Mouse (Mus musculus) midbrain, embryonic 10.5 days (tissue): ENCODE data around the gene Spint1. TPM values are rescaled to one million over a fixed set of nuclear protein-coding genes. Genes with fewer than 3 reads are reported as not detected.

ENCODE experiments used
- DNase-seq: peaks from one replicate; pipeline ENCODE4 v3.0.0-alpha.2; 2017; ENCODE audit warnings: low spot score
- H3K27ac ChIP-seq: fragments of 300-500 bp; sonication (generic); replicated peaks from 2 replicates; pipeline ENCODE4 v1.5.1; 2016; ENCODE audit warnings: mild to moderate bottlenecking
- H3K27me3 ChIP-seq: fragments of 300-500 bp; sonication (generic); 2 replicates; pipeline ENCODE4 v1.6.1; 2016; ENCODE audit warnings: low read depth, mild to moderate bottlenecking; ENCODE audit not compliant: poor library complexity, severe bottlenecking
- H3K36me3 ChIP-seq: fragments of 300-500 bp; sonication (generic); 2 replicates; pipeline ENCODE4 v1.6.1; 2016; ENCODE audit warnings: mild to moderate bottlenecking, moderate library complexity
- H3K4me1 ChIP-seq: fragments of 300-500 bp; sonication (generic); 2 replicates; pipeline ENCODE4 v1.6.1; 2016
- H3K4me3 ChIP-seq: fragments of 300-500 bp; sonication (generic); 2 replicates; pipeline ENCODE4 v1.5.1; 2016; ENCODE audit warnings: mild to moderate bottlenecking, moderate library complexity
- H3K9me3 ChIP-seq: fragments of 300-500 bp; sonication (generic); replicated peaks from 2 replicates; pipeline ENCODE4 v1.6.1; 2016; ENCODE audit warnings: mild to moderate bottlenecking
- WGBS: fragments of 180-500 bp; shearing (Covaris S2); methylation state at CpG from one replicate; pipeline ENCODE4 v1.1.7; 2016; 5-methylcytosine and 5-hydroxymethylcytosine counted together
- polyA plus RNA-seq: library from polyadenylated mRNA; unstranded; fragments of >200 nt; fragmentation: Nextera tagmentation; extraction: Ambion mirVana; gene quantifications from 2 replicates; pipeline ENCODE4 v1.2.1, GENCODE M21; 2016

The Spint1 gene
- polyA plus RNA-seq, 1 experiment from 2014 or later: 2.4 TPM

GRCm38 (mm10) chr2:119287372-119287771 is 50.2 kb downstream of the Spint1 start:
- H3K27ac ChIP-seq: no peak overlapping the region
- peaks cover 8% of the 10 kb centered on the region for H3K27me3 ChIP-seq
- H3K36me3 ChIP-seq: peaks cover 25% of the 10 kb centered on the region
- peak overlapping the region; percentile 81; the same call in 1 of the 2 replicates for H3K4me3 ChIP-seq
- H3K4me1 ChIP-seq: peaks cover 20% of the 10 kb centered on the region
- H3K9me3 ChIP-seq: no peaks in the 10 kb centered on the region
- no peak for DNase-seq
- WGBS: 91% methylated on average over 5 of the region's 5 CpGs

- Histone ChIP-seq H3K4me3 (peak within 1 kb of the TSS; percentile 81), H3K4me1 (peaks cover 20% of the 10 kb centered on the region), H3K27ac (peak within 1 kb of the TSS; percentile 79), H3K27me3 (peaks cover 8% of the 10 kb centered on the region), H3K9me3 (no peaks in the 10 kb centered on the region), H3K36me3 (peaks cover 35% of the 10 kb centered on the region)
- WGBS: under 1% methylated on average over 31 of the region's 31 CpGs
- peak; percentile 98 for DNase-seq
Measured at GRCm38 (mm10) chr2:119288270-119288882, 51.2 kb downstream of the Spint1 start, which contains the start of gene Vps18. Gene Vps18, plus strand, starts transcription at chr2:119288740.

- Histone ChIP-seq H3K36me3 (peaks cover 41% of the 10 kb centered on the region), H3K27me3 (peaks cover 8% of the 10 kb centered on the region), H3K4me3 (peak overlapping the region; percentile 81), H3K4me1 (peaks cover 20% of the 10 kb centered on the region), H3K27ac (peak overlapping the region; percentile 79), H3K9me3 (no peaks in the 10 kb centered on the region)
- WGBS: 4% methylated on average over 11 of the region's 11 CpGs
- no peak for DNase-seq
Measured at GRCm38 (mm10) chr2:119289014-119289416, 51.9 kb downstream of the Spint1 start.

GRCm38 (mm10) chr2:119292281-119292680 is 55.1 kb downstream of the Spint1 start:
- Histone ChIP-seq H3K27ac (no peak overlapping the region), H3K4me1 (peaks cover 20% of the 10 kb centered on the region), H3K36me3 (peaks cover 68% of the 10 kb centered on the region), H3K9me3 (no peaks in the 10 kb centered on the region), H3K4me3 (no peak overlapping the region), H3K27me3 (peaks cover 8% of the 10 kb centered on the region)
- no peak for DNase-seq
- WGBS: 95% methylated on average over 5 of the region's 5 CpGs

GRCm38 (mm10) chr2:119292852-119293251 is 55.7 kb downstream of the Spint1 start:
- H3K27me3 ChIP-seq: peaks cover 2% of the 10 kb centered on the region; the same call in 1 of the 2 replicates
- peaks cover 17% of the 10 kb centered on the region for H3K4me1 ChIP-seq
- H3K27ac ChIP-seq: no peak overlapping the region
- no peak for DNase-seq
- no peak overlapping the region for H3K4me3 ChIP-seq
- peaks cover 74% of the 10 kb centered on the region for H3K36me3 ChIP-seq
- 95% methylated on average over 17 of the region's 17 CpGs for WGBS
- no peaks in the 10 kb centered on the region for H3K9me3 ChIP-seq

- no peak overlapping the region for H3K4me3 ChIP-seq
- peaks cover 79% of the 10 kb centered on the region for H3K36me3 ChIP-seq
- no peak for DNase-seq
- no peaks in the 10 kb centered on the region for H3K27me3 ChIP-seq
- peaks cover 13% of the 10 kb centered on the region for H3K4me1 ChIP-seq
- H3K9me3 ChIP-seq: no peaks in the 10 kb centered on the region
- H3K27ac ChIP-seq: no peak overlapping the region
- 94% methylated on average over 17 of the region's 17 CpGs for WGBS
Measured at GRCm38 (mm10) chr2:119293311-119293710, 56.1 kb downstream of the Spint1 start.

- 95% methylated on average over 34 of the region's 34 CpGs for WGBS
- Histone ChIP-seq H3K27ac (no peak overlapping the region), H3K9me3 (no peaks in the 10 kb centered on the region), H3K36me3 (peaks cover 84% of the 10 kb centered on the region), H3K4me1 (peaks cover 15% of the 10 kb centered on the region), H3K4me3 (no peak overlapping the region), H3K27me3 (no peaks in the 10 kb centered on the region)
- DNase-seq: no peak
Measured at GRCm38 (mm10) chr2:119293776-119294390, 56.7 kb downstream of the Spint1 start.

- H3K36me3 ChIP-seq: peaks cover 90% of the 10 kb centered on the region
- no peak for DNase-seq
- H3K27ac ChIP-seq: no peak overlapping the region
- H3K27me3 ChIP-seq: no peaks in the 10 kb centered on the region
- 97% methylated on average over 18 of the region's 18 CpGs for WGBS
- H3K4me3 ChIP-seq: no peak overlapping the region
- peaks cover 15% of the 10 kb centered on the region for H3K4me1 ChIP-seq
- H3K9me3 ChIP-seq: no peaks in the 10 kb centered on the region
Measured at GRCm38 (mm10) chr2:119294411-119294810, 57.2 kb downstream of the Spint1 start.

GRCm38 (mm10) chr2:119296756-119297155 is 59.6 kb downstream of the Spint1 start:
- no peak overlapping the region for H3K27ac ChIP-seq
- no peaks in the 10 kb centered on the region for H3K9me3 ChIP-seq
- peaks cover 76% of the 10 kb centered on the region for H3K36me3 ChIP-seq
- WGBS: 95% methylated on average over 12 of the region's 12 CpGs
- H3K4me1 ChIP-seq: peaks cover 31% of the 10 kb centered on the region
- no peak for DNase-seq
- H3K4me3 ChIP-seq: no peak overlapping the region
- H3K27me3 ChIP-seq: no peaks in the 10 kb centered on the region

- Histone ChIP-seq H3K4me3 (no peak overlapping the region), H3K4me1 (peaks cover 32% of the 10 kb centered on the region), H3K27me3 (no peaks in the 10 kb centered on the region), H3K36me3 (peaks cover 68% of the 10 kb centered on the region), H3K27ac (no peak overlapping the region), H3K9me3 (no peaks in the 10 kb centered on the region)
- DNase-seq: no peak
- WGBS: 92% methylated on average over 19 of the region's 19 CpGs
Measured at GRCm38 (mm10) chr2:119297506-119297905, 60.3 kb downstream of the Spint1 start.

GRCm38 (mm10) chr2:119298330-119298729 is 61.2 kb downstream of the Spint1 start:
- DNase-seq: peak; percentile 49
- Histone ChIP-seq H3K4me1 (peaks cover 37% of the 10 kb centered on the region), H3K27me3 (no peaks in the 10 kb centered on the region), H3K4me3 (no peak overlapping the region), H3K27ac (no peak overlapping the region), H3K9me3 (no peaks in the 10 kb centered on the region), H3K36me3 (peaks cover 60% of the 10 kb centered on the region)
- WGBS: 49% methylated on average over 5 of the region's 5 CpGs

GRCm38 (mm10) chr2:119298839-119299238 is 61.7 kb downstream of the Spint1 start:
- peaks cover 55% of the 10 kb centered on the region for H3K36me3 ChIP-seq
- no peaks in the 10 kb centered on the region for H3K27me3 ChIP-seq
- no peaks in the 10 kb centered on the region for H3K9me3 ChIP-seq
- no peak overlapping the region for H3K4me3 ChIP-seq
- no peak for DNase-seq
- no peak overlapping the region for H3K27ac ChIP-seq
- 88% methylated on average over 2 of the region's 2 CpGs for WGBS
- peaks cover 40% of the 10 kb centered on the region for H3K4me1 ChIP-seq
